Mouse (Mus musculus): ENCODE measurements at regions not wholly inside any gene's neighbourhood (a gene's known extent, or its start where the extent isn't known, plus 50 kb on each side); places are given as distances from the start of the nearest gene placed in this dataset.

- Histone ChIP-seq H3K27ac (replicated peaks) (no peak overlapping the region), H3K4me1 (no peaks in the 10 kb centered on the region), H3K27me3 (replicated peaks; ENCODE audit: low read depth, poor library complexity, severe bottlenecking) (no peaks in the 10 kb centered on the region), H3K9me3 (no peaks in the 10 kb centered on the region), H3K4me3 (no peak overlapping the region), H3K36me3 (replicated peaks) (no peaks in the 10 kb centered on the region)
- no peak for DNase-seq (ENCODE audit: low spot score)
- WGBS: 84% methylated on average over 3 of the region's 3 CpGs
These were observed 140.6 kb downstream of the Atxn7l3b start for GRCm38 (mm10) chr10:112788236-112788635.

- Histone ChIP-seq H3K4me1 (no peaks in the 10 kb centered on the region), H3K36me3 (replicated peaks) (no peaks in the 10 kb centered on the region), H3K27ac (replicated peaks) (no peak overlapping the region), H3K9me3 (no peaks in the 10 kb centered on the region), H3K27me3 (replicated peaks; ENCODE audit: low read depth, poor library complexity, severe bottlenecking) (no peaks in the 10 kb centered on the region), H3K4me3 (no peak overlapping the region)
- 93% methylated on average over 10 of the region's 10 CpGs for WGBS
- DNase-seq (ENCODE audit: low spot score): no peak
These were observed 154.5 kb downstream of the Atxn7l3b start for GRCm38 (mm10) chr10:112774262-112774661.

GRCm38 (mm10) chr10:112746683-112747082, 182.1 kb downstream of the Atxn7l3b start:
- Histone ChIP-seq H3K9me3 (no peaks in the 10 kb centered on the region), H3K36me3 (replicated peaks) (no peaks in the 10 kb centered on the region), H3K4me3 (no peak overlapping the region), H3K4me1 (no peaks in the 10 kb centered on the region), H3K27ac (replicated peaks) (no peak overlapping the region), H3K27me3 (replicated peaks; ENCODE audit: low read depth, poor library complexity, severe bottlenecking) (no peaks in the 10 kb centered on the region)
- DNase-seq (ENCODE audit: low spot score): no peak
- 73% methylated on average over 1 of the region's 1 CpGs for WGBS

- Histone ChIP-seq H3K4me3 (no peak overlapping the region), H3K9me3 (no peaks in the 10 kb centered on the region), H3K27ac (replicated peaks) (no peak overlapping the region), H3K27me3 (replicated peaks; ENCODE audit: low read depth, poor library complexity, severe bottlenecking) (no peaks in the 10 kb centered on the region), H3K36me3 (replicated peaks) (no peaks in the 10 kb centered on the region), H3K4me1 (no peaks in the 10 kb centered on the region)
- WGBS: 91% methylated on average over 2 of the region's 2 CpGs
- no peak for DNase-seq (ENCODE audit: low spot score)
These were observed 185.3 kb downstream of the Atxn7l3b start for GRCm38 (mm10) chr10:112743527-112743926.

GRCm38 (mm10) chr10:112742123-112742522, 186.7 kb downstream of the Atxn7l3b start:
- 91% methylated on average over 8 of the region's 8 CpGs for WGBS
- H3K4me1 ChIP-seq: no peaks in the 10 kb centered on the region
- no peak overlapping the region for H3K27ac ChIP-seq (replicated peaks)
- no peaks in the 10 kb centered on the region for H3K36me3 ChIP-seq (replicated peaks)
- H3K27me3 ChIP-seq (replicated peaks; ENCODE audit: low read depth, poor library complexity, severe bottlenecking): no peaks in the 10 kb centered on the region
- H3K9me3 ChIP-seq: no peaks in the 10 kb centered on the region
- DNase-seq (ENCODE audit: low spot score): no peak
- no peak overlapping the region for H3K4me3 ChIP-seq
